Mouse (Mus musculus): ENCODE results near the gene Rasgef1c.
A peak's percentile ranks its signal among the peaks of the same experiment; 100 is the strongest.

The Rasgef1c gene

DNA sequence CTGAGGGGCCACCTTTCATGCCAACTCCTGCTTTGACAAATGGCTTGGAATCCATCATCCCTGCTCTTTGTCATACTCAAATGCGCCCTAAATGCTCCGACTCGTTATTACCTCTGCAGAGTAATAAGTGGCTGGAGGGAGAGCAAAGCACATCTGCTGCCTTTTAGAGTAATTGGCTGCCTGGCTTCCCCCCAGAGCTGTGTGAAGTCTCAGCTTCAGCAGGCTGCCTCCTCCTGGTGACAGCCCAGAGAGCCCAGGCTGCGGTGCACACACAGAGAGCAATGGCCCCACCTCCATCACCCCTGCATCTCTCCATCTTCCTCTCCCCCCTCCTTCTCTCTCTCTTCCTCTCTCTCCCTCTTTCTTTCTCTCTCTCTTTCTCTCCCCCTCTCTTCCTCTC, 25.5 kb downstream of the Rasgef1c start:
- DNase-seq, result no peak

DNA sequence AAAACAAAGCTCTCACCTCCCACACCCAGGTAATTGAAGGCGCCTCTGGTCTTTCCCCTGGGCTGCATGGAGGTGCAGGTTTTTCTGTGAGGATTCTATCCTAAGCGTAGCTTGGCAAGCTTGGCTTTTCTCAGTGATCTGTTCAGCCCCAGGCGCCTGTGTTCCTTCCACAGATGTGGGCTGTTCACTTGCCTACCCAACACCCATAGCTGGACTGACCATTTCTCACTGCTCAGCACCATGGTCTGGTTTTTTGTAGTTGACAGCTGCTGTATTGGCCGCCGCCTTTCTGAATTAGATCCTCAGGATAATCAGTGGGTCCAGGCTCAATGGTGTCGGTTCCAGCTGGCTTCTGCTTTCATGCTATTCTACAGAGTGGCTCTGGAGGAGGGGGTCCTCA, 26.0 kb downstream of the Rasgef1c start:
- DNase-seq, result no peak

DNA sequence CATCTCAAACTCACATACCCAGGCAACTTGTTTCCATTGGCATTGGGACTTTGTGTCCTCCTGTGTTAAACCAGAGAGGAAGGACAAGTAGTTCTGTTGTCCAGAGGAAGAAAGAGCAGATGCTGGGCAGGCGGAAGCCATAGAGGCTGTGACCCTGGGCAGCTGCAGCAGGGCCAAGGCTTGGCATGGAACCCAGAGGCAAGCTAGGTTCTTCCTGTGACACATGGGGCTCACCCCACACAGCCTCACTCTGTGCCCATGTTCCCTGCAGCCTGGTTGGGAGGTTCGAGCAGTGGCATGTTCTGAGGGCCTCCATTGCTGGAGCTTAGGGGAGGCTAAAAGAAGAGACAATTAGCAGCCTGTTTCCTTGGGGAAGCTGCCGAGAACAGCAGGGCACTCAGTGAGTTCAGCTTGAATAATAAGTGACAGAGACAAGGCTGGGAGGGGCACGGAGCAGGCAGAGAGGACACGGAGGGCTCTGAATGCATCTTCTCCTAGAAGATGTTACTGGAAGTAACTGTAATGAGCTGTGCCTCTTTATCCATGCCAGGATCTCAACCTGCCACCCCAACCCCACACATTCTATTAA, 29.5 kb downstream of the Rasgef1c start:
- peak; percentile 5 for DNase-seq

DNA sequence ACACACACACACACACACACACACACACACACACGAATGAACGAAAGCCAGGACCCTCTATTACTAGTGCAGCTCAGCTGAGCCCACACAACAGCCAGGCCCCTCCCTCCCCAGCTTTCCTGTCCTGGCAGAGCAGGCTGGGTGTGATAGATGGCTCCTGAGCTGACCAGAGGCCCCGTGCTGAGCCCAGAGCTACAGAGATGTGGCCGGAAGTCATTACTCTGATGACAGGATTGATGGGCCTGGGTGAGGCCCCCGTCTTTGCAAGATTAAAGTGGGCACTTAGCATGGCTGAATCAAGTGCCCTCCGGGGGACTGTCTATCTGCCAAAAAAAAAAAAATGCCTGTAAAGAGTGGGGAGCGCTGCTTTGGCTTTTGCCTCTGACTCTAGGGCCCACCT, 30.2 kb downstream of the Rasgef1c start:
- no peak for DNase-seq

DNA sequence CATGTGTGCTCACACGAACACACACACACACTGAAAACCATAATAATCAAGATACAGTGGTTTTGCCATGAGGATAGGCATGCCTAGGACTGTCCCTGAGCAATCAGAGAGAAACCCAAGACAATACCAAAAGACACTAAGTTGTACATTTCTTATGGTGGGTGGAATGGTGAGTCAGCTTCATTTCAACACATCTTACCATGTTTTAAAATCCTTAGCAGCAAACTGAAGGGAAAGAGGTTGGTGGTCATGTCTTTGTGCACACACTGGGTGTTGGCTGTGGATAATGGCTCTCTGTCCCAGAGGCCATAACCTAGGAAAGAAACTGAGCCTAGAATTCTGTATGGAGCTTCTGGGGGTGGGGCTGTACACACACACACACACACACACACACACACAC, 32.2 kb downstream of the Rasgef1c start:
- DNase-seq, result no peak

DNA sequence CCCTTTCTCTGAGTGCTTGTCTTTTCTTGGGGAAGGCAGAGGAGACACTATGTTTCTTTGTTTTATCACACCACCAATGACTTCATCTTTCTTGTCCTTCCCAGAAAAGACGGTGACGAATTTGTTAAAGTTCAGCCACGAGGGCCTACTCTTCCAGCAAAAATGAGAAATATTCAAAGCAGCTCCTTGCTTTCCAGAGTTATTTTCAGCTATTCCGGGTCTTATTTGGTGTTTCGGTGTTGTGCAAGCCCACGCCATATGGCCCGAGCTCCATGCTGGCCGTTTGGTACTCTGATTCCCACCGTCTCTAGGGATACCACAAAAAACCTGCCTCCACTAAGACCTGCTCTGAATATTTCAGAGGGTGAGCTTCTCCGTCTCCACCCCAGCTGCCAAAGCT, 32.7 kb downstream of the Rasgef1c start:
- DNase-seq, result no peak

DNA sequence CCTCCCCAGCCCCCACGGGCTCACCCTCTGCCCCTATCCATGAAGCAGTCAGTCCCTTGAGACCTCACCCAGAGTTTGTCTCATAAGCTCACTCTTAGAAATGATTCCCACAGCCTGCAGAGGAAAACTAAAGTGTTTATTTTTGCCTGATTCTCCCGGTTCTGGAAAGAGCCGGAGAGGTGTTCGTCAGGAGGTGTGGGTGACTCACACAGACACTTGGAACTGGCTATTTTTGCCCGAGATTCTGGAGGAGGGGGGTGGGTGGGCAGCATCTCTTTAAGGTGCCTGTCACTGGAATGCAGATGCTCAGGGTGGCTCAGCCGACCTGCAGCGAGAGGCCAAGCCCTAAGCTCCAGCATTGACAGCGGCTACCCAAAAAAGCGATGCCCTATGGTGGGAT, 34.8 kb downstream of the Rasgef1c start:
- no peak for DNase-seq

DNA sequence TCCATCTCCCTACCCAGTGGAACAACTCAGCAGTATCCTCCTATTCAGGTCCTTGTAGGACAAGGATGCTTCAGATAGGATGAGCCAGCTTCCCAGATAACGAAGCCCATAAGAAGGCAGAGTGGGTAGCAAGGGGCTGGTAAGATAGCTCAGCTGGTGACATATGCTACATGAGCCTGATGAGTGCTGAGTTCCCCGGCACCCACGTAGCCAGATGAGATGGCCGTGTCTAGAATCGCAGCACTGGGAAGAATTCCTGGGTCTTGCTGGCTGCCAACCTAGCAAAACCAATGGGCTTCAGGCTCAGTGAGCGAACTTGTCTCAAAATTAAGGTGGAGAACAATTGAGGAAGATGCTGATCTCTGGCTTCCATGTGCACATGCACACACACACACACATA, 36.1 kb downstream of the Rasgef1c start:
- DNase-seq, result no peak

DNA sequence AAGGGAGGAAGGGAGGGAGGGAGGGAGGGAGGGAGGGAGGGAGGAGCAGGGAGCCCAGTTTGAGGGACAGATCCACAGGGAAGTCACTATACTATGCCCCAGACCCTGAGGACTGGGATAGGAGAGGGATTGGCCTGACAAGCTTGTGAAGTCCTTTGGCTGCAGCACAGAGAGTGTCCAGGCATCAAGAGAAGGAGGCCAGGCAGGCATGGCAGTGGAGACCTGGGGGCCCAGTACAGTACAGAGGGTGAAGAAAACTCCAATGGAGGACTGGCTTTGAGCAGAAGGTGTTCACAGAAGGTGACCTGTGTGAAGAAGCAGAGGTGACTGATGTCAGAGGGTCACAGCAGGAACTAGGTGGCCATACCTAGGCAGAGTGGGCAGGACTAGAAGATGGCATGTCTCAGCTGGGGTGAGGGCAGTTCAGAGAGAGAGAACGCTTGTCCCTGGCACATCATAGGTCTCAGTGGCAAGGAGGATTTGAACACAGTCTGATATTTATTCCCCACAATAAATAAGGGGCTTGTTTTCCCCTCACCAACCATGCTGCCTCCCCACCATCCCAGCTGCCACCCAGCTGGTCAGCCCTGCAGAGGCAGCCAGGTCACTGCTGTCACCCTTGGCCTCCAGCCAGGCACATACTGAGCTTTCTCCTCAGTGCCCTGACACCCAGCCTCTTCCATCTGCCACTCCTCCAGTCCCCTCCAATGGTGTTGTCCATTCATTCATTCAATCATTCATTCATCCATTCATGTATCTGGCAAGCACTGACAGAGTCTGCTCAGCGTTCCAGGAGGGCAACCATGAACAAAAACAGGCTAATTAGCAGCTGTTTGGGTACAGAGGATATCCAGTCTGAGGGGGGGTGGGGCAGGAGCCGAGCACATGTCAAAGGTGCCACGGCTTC, 36.9 kb downstream of the Rasgef1c start:
- DNase-seq, result no peak

DNA sequence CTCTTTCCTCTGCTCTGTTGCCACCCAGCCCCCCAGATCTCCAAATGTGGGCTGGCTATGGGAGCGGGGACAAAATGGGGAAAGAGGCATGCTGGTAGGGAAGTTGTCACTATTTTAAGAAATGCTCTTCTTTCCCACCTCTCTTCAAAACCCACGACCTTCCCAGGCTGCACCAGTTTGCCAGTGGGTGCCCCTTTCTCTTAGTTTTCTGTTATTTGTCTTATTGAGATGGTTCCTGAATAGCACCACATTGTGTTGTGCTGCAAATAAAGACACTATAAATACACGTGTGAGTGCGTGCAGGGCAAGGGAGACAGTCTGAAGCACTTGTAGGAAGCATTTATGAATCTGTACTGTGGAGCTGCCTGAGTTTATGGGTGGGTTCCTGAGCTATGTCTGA, 41.2 kb downstream of the Rasgef1c start:
- DNase-seq, result no peak

DNA sequence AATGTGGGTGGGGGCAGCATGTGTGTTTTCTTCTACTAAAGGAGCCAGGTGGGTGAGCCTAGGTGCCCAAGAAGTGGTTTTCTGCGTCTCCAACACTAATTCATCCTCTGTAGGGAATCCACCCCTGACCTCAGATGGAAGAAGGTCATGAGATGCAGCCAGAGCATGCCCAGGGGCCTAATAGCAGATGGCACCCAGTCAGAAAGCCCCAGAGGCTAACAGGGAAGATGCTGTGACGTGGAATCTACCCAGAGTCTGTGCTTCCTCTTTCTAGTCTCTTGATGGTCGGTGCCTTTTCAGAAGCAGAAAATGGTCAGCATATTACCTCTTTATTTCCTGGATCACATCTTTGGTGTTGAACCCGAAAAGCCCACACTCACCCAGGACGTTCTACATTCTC, 42.3 kb downstream of the Rasgef1c start:
- no peak for DNase-seq

DNA sequence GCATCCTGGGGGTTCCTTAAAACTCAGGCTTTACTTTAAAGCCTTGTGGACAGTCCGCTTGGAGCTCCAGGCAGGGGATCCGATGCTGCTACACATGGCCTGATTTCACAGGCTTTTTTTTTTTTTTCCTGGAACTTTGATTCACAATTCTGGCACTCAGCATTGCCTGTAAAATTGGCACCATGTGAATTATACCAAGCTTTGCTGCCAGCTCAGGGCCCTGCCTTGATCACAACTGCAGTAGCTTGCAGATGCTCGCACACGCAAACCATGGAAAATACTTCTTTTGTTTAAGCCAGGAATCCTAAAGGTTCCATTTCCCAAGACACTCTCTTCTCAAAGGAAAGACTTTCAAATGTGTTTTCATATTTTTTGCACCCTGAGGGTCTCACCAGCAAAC, 44.1 kb downstream of the Rasgef1c start:
- no peak for DNase-seq

DNA sequence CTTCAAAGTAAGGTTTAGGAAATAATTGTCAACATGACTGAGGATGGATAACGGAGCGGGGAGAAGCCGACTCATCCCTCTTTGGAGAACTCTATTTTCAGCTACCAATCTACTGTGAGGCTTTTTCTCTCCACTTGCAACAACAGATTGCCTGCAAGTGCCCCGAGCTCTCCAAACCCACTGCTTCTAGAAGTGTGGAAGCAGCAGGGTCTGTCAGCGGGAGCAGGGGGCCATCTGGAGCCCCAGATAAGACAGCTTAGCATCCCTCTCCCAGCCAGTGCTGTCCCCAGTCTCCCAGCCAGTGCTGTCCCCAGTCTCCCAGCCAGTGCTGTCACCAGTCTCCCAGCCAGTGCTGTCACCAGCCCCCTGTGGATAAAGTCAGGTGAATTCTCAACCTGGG, 48.2 kb downstream of the Rasgef1c start:
- no peak for DNase-seq

DNA sequence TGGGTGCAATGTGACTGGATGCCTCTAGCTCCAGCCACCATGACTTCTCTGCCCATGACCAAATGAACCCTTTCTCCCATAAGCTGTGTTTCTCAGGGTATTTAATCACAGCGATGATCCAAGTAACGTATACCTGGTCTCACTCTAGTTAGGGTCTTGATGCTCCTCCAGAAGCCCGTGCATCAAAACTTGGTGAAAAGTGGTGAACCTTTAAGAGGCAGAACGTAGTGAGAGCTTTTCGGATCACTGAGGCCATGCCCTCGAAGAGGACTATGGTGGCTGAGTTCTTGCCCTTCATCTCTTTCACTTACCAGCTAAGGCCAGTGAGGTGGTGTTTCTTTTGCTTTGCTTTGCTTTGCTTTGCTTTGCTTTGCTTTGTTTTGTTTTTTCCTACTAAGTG, 52.0 kb downstream of the Rasgef1c start:
- no peak for DNase-seq

DNA sequence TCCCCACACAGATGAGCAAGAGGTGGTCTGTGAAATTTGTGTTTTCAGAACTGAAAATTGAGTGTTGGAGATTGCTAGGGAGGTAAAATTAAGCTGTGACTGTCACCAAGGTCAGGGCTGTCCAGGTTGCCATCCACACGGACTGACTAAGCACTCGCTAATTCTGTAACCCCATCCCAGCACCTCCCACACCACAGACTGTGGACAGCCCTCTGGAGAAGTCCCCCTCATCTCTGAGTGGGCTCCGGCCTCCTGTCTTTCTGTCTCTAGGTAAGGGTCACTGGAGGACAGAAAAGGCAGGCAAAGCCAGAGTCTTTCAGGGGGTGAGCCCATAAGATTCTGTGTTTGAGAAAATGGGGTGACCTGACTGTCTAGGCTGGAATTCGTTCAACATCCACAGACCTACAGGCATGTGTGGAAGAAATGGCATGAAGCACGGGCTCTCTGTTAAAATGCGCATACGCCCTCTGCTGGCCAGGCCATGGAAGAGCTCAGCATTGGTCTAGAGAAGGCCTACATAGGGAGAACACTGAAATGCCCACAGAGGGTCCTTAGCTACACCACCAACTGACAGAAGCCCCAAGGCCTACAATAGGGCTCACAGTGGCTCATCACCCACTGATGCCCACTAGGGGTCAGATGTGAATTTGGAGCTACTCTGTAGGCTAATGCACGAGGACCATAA, 54.1 kb downstream of the Rasgef1c start:
- peak; percentile 32 for DNase-seq

DNA sequence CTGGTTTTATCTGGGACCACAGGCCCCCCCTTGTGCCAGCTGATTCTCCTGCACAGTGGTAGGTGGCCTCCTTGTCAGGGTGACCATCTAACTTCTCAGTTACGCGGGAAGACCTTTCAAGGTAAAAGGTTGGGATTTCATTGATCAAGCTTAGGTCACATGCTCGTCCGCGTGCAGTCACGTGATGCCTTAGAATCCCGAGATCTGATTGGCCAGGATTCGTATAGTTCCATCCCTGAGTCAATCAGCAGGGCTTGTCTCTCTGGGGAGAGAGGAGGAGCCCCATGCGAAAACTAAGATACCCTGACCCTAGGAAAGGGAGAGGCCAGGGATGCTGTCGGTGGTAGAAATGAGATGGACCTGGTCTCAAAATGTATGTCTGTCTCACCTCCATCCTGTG, 56.4 kb downstream of the Rasgef1c start:
- no peak for DNase-seq

DNA sequence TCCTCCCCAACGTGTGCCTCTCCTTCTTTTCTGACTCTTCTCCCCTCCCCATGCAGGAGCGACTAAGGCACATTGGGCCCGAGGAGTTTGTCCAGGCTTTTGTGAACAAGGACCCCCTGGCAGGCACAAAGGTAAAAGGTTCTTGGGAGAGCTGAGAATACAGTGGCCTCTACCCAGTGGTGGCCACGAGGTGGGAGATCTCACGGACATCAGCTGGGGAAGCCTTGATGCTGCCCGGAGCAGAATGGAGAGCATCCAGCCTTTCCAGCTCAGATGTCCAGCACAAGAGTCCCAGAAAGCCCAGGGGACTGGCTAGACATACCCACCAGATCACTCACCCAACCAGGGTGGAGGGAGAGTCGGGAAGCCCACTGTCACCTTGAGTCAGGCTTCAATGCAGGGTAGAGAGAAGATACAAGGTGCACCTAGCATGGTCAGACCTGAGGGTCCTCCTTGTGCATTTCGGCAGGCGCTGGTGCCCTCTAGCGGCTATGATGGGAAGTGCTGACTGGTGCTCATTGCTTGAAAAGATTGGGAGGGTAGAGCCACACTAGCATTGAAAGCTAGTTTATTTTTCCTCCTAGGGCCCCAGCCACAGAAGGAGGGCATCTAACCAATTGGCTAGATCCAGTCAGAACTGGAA, 59.6 kb downstream of the Rasgef1c start:
- no peak for DNase-seq

DNA sequence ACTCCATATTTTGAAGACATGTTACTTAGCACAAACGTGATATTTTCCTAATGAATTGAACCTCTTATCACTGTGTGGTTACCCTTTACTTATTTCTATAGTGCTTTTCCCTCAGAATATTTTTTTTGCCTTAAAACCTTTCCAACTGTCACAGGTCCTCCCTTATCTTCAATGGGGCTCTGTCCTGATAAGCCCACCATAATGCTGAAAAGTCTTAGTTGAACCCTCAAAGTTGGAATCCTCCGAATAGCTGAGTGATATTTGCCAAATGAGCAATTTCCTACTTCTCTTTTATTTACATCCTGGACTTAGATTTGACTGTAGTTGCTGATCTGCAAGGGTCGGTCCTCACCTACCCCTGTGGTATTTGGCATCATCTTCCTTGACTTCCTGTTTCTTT, 63.7 kb downstream of the Rasgef1c start:
- DNase-seq, result no peak

DNA sequence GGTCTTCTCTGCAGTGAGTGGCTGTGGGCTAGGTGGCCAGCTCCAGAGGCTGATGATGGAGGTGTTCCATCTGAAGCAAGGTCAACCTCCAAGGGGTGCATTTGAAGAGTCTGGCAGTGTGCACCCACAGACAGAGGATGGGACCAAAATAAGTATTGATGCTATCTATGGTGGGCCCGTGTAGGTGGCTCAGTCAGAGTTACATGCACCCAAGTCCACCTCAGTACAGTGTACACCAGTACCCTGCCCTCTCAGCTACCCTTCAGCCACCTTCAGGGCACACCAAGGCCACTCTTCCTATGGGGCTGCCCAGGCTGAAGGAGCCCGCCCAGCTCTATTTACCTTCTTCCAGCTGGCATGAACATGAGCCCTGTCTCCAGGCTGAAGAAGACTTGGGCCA, 68.1 kb downstream of the Rasgef1c start:
- DNase-seq, result no peak

DNA sequence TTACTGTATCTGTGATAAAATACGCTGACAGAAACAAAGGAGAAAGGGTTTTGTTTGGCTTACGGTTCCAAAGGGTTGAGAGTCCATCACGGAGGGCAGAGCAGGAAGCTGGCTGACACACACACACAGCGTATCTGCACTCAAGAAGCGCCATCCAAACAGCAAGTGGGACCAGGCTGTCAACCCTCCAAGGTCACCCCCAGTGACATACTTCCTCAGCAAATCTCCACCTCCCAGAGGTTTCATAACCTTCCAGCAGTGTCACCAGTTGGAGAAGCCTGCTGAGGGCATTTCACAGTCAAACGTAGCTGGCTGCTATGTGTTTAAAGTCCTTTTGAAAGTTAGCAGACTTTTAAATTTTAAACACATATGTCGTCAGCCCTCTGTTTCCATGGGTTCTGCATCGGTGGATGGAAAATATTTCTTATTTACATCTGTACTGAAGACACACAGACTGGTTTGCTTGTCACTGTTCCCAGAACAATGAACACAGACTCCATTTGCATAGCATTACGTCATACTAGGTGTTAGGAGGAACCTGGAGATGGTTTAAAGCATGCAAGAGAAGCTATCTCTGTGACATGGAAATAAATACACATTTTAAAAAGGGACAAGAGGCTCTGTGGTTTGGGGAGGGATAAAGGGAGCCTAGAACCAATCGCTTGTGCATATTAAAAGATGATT, 72.2 kb downstream of the Rasgef1c start:
- no peak for DNase-seq

DNA sequence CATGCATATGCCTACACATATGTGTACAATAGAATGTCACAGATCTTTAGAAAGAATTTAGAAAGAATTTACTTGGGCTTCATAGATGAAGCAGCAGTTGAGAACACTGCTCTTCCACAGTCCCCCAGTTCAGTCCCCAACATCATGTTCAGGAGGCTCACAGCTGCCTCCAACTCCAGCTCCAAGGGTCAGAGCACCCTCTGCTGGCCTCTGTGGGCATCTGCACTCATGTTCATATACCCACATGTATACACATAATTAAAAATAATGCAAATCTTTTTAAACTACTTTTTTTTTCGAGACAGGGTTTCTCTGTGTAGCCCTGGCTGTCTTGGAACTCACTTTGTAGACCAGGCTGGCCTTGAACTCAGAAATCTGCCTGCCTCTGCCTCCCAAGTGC, 73.0 kb downstream of the Rasgef1c start:
- DNase-seq, result no peak

DNA sequence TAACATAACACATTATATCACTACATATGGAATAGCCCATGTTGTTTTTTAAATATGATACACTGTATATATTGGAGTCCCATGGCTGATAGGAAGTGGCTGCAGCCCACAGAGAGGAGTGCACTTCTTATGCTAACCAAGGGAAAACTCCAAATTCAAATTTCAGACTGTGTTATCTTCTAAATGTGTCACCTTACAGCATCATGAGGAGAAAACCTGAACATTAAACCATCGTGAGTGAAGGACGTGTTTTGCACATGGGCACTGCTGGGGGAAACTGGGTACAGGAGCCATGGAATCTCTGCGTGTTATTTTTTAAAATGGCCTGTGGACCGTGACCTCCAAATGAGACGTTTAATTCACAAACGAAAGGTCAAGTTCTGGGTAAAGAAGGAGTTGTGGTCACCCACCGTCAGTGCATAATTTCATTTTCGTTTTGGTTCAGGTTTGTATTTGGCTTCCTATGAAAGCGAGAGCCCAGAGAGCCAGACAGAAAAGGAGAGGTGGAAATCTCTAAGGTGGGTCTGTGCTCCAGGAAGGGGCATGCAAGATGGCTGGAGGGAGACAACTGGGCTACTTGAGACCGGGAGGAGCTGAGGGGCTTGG, 76.4 kb downstream of the Rasgef1c start:
- no peak for DNase-seq

DNA sequence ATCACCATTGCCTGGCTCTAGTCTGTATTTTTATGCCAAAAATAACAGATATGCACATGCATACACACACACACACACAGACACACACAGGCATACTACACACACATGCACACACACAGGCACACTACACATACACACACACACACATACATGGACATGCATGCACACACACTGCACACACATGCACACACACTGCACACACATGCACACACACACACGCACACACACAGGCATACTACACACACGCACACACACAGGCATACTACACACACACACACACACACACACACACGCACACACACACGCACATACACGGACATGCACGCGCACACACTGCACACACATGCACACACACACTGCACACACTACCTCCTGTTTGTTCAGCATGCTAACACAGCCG, 77.3 kb downstream of the Rasgef1c start:
- no peak for DNase-seq
